Mouse (Mus musculus) midbrain, embryonic 12.5 days (tissue): ENCODE results near the gene Rbx1. TPM values are rescaled to one million over a fixed set of nuclear protein-coding genes. Genes with fewer than 3 reads are reported as not detected.
"Not testable (repeated sequence)": the region's sequence is repeated elsewhere in the genome, so short reads cannot be mapped to it uniquely, and the experiment has no call there.

Experiments used
- ATAC-seq: fragments of 200-750 bp; cut with Nextera tagmentation; 2 replicates; pipeline ENCODE4 v1.8.0; 2017; ENCODE audit warnings: low read depth, moderate TSS enrichment, moderate library complexity; ENCODE audit not compliant: low FRiP score
- H3K27ac ChIP-seq: fragments of 300-500 bp; sonication (generic); replicated peaks from 2 replicates; pipeline ENCODE4 v1.5.1; 2016; ENCODE audit warnings: mild to moderate bottlenecking
- H3K27me3 ChIP-seq: fragments of 300-500 bp; sonication (generic); 2 replicates; pipeline ENCODE4 v1.6.1; 2016; ENCODE audit warnings: mild to moderate bottlenecking
- H3K36me3 ChIP-seq: fragments of 300-500 bp; sonication (generic); 2 replicates; pipeline ENCODE4 v1.6.1; 2016
- H3K4me1 ChIP-seq: fragments of 300-500 bp; sonication (generic); 2 replicates; pipeline ENCODE4 v1.6.1; 2016
- H3K4me2 ChIP-seq: fragments of 300-500 bp; sonication (generic); replicated peaks from 2 replicates; pipeline ENCODE4 v1.6.1; 2016; ENCODE audit warnings: mild to moderate bottlenecking, moderate library complexity
- H3K4me3 ChIP-seq: fragments of 300-500 bp; sonication (generic); 2 replicates; pipeline ENCODE4 v1.5.1; 2016; ENCODE audit warnings: mild to moderate bottlenecking
- H3K9ac ChIP-seq: fragments of 300-500 bp; sonication (generic); replicated peaks from 2 replicates; pipeline ENCODE4 v1.6.1; 2016; ENCODE audit warnings: mild to moderate bottlenecking, moderate library complexity
- H3K9me3 ChIP-seq: fragments of 300-500 bp; sonication (generic); 2 replicates; pipeline ENCODE4 v1.6.1; 2016; ENCODE audit warnings: mild to moderate bottlenecking
- WGBS: fragments of 180-500 bp; shearing (Covaris S2); methylation state at CpG from one replicate; pipeline ENCODE4 v1.1.7; 2016; 5-methylcytosine and 5-hydroxymethylcytosine counted together
- polyA plus RNA-seq: library from polyadenylated mRNA; unstranded; fragments of >200 nt; fragmentation: Nextera tagmentation; extraction: Ambion mirVana; gene quantifications from 2 replicates; pipeline ENCODE4 v1.2.1, GENCODE M21; 2016

Rbx1 gene
- 493 and 541 TPM in 2 replicates for polyA plus RNA-seq

GRCm38 (mm10) chr15:81465901-81466737, at the start of gene Rbx1:
Rbx1 (plus strand) TSS chr15:81466296.
- H3K36me3 ChIP-seq, result peaks cover 22% of the 10 kb centered on the region
- H3K4me2 ChIP-seq, result peak within 1 kb of the TSS; percentile 69
- H3K27ac ChIP-seq, result peak within 1 kb of the TSS; percentile 83
- peak within 1 kb of the TSS; percentile 75 for H3K9ac ChIP-seq
- H3K9me3 ChIP-seq, result peaks cover 7% of the 10 kb centered on the region; the same call in 1 of the 2 replicates
- H3K4me1 ChIP-seq, result peaks cover 19% of the 10 kb centered on the region
- no peaks in the 10 kb centered on the region for H3K27me3 ChIP-seq
- peak; percentile 98 for ATAC-seq
- under 1% methylated on average over 59 of the region's 62 CpGs for WGBS
- peak within 1 kb of the TSS; percentile 69 for H3K4me3 ChIP-seq

- WGBS, result 6% methylated on average over 22 of the region's 22 CpGs
- H3K4me1 ChIP-seq, H3K9me3 ChIP-seq, H3K27ac ChIP-seq, H3K27me3 ChIP-seq, H3K36me3 ChIP-seq: not testable (repeated sequence)
- Histone ChIP-seq H3K4me2 (peak overlapping the region; percentile 45), H3K9ac (peak overlapping the region; percentile 24; the same call in 1 of the 2 replicates), H3K4me3 (0 out of 2 replicates have a peak overlapping the region, but pooled peaks have one; percentile 9)
- 0 out of 2 replicates have a peak, but pooled peaks have one; percentile 44 for ATAC-seq
Observed at GRCm38 (mm10) chr15:81416763-81417310, 49.3 kb upstream of the Rbx1 start.

GRCm38 (mm10) chr15:81418065-81418464, 48.0 kb upstream of the Rbx1 start:
- no peak overlapping the region for H3K4me3 ChIP-seq
- H3K9ac ChIP-seq, result no peak overlapping the region
- H3K4me1 ChIP-seq, result peaks cover 5% of the 10 kb centered on the region; the same call in 1 of the 2 replicates
- H3K9me3 ChIP-seq, result no peaks in the 10 kb centered on the region
- ATAC-seq, result no peak
- H3K4me2 ChIP-seq, result no peak overlapping the region
- H3K36me3 ChIP-seq, result no peaks in the 10 kb centered on the region
- H3K27ac ChIP-seq, result no peak overlapping the region
- WGBS, result 89% methylated on average over 4 of the region's 4 CpGs
- H3K27me3 ChIP-seq, result no peaks in the 10 kb centered on the region

GRCm38 (mm10) chr15:81421454-81421853, 44.6 kb upstream of the Rbx1 start:
- H3K27me3 ChIP-seq, result no peaks in the 10 kb centered on the region
- 66% methylated on average over 1 of the region's 1 CpGs for WGBS
- H3K4me1 ChIP-seq, result peaks cover 5% of the 10 kb centered on the region; the same call in 1 of the 2 replicates
- H3K4me3 ChIP-seq, result no peak overlapping the region
- no peak for ATAC-seq
- H3K36me3 ChIP-seq, result no peaks in the 10 kb centered on the region
- H3K9ac ChIP-seq, result no peak overlapping the region
- H3K27ac ChIP-seq, result no peak overlapping the region
- no peaks in the 10 kb centered on the region for H3K9me3 ChIP-seq
- no peak overlapping the region for H3K4me2 ChIP-seq

GRCm38 (mm10) chr15:81422156-81422681, 43.9 kb upstream of the Rbx1 start:
- ATAC-seq, result no peak
- Histone ChIP-seq H3K4me1 (no peaks in the 10 kb centered on the region), H3K4me2 (no peak overlapping the region), H3K36me3 (0 out of 2 replicates have a peak, but pooled peaks cover 2% of the 10 kb centered on the region), H3K4me3 (no peak overlapping the region), H3K27ac (0 out of 2 replicates have a peak overlapping the region, but pooled peaks have one; percentile 15), H3K9ac (no peak overlapping the region), H3K27me3 (no peaks in the 10 kb centered on the region), H3K9me3 (no peaks in the 10 kb centered on the region)
- WGBS, result 72% methylated on average over 7 of the region's 7 CpGs

GRCm38 (mm10) chr15:81425311-81425710, 40.8 kb upstream of the Rbx1 start:
- 73% methylated on average over 3 of the region's 3 CpGs for WGBS

GRCm38 (mm10) chr15:81427947-81428346, 38.1 kb upstream of the Rbx1 start:
- H3K27me3 ChIP-seq, result no peaks in the 10 kb centered on the region
- H3K27ac ChIP-seq, result no peak overlapping the region
- ATAC-seq, result no peak
- peaks cover 30% of the 10 kb centered on the region for H3K36me3 ChIP-seq
- no peak overlapping the region for H3K9ac ChIP-seq
- H3K4me2 ChIP-seq, result no peak overlapping the region
- no peaks in the 10 kb centered on the region for H3K4me1 ChIP-seq
- H3K4me3 ChIP-seq, result no peak overlapping the region
- H3K9me3 ChIP-seq, result no peaks in the 10 kb centered on the region
- 92% methylated on average over 2 of the region's 2 CpGs for WGBS

More at GRCm38 (mm10) chr15:81425311-81425710, 40.8 kb upstream of the Rbx1 start:
- H3K9ac ChIP-seq, result no peak overlapping the region
- no peak overlapping the region for H3K4me3 ChIP-seq
- no peaks in the 10 kb centered on the region for H3K9me3 ChIP-seq
- H3K36me3 ChIP-seq, result peaks cover 9% of the 10 kb centered on the region; the same call in 1 of the 2 replicates
- no peaks in the 10 kb centered on the region for H3K27me3 ChIP-seq
- H3K4me2 ChIP-seq, result no peak overlapping the region
- H3K4me1 ChIP-seq, result no peaks in the 10 kb centered on the region
- ATAC-seq, result no peak
- no peak overlapping the region for H3K27ac ChIP-seq

- Histone ChIP-seq H3K4me1 (no peaks in the 10 kb centered on the region), H3K9ac (no peak overlapping the region), H3K27ac (no peak overlapping the region), H3K4me3 (no peak overlapping the region), H3K36me3 (peaks cover 30% of the 10 kb centered on the region), H3K4me2 (no peak overlapping the region), H3K27me3 (no peaks in the 10 kb centered on the region), H3K9me3 (no peaks in the 10 kb centered on the region)
- 77% methylated on average over 1 of the region's 1 CpGs for WGBS
- no peak for ATAC-seq
Observed at GRCm38 (mm10) chr15:81431195-81431594, 34.9 kb upstream of the Rbx1 start.

- no peaks in the 10 kb centered on the region for H3K27me3 ChIP-seq
- ATAC-seq, result no peak
- H3K9ac ChIP-seq, result no peak overlapping the region
- no peaks in the 10 kb centered on the region for H3K9me3 ChIP-seq
- H3K36me3 ChIP-seq, result peaks cover 27% of the 10 kb centered on the region
- H3K4me3 ChIP-seq, result no peak overlapping the region
- H3K4me1 ChIP-seq, result no peaks in the 10 kb centered on the region
- no peak overlapping the region for H3K27ac ChIP-seq
- H3K4me2 ChIP-seq, result no peak overlapping the region
- WGBS, result 94% methylated on average over 1 of the region's 1 CpGs
Observed at GRCm38 (mm10) chr15:81438345-81438744, 27.8 kb upstream of the Rbx1 start.

- Histone ChIP-seq H3K9ac (no peak overlapping the region), H3K4me1 (no peaks in the 10 kb centered on the region), H3K9me3 (no peaks in the 10 kb centered on the region), H3K27ac (no peak overlapping the region), H3K4me3 (no peak overlapping the region), H3K27me3 (no peaks in the 10 kb centered on the region), H3K4me2 (no peak overlapping the region), H3K36me3 (peaks cover 27% of the 10 kb centered on the region)
- ATAC-seq, result no peak
Observed at GRCm38 (mm10) chr15:81439236-81439635, 26.9 kb upstream of the Rbx1 start.

GRCm38 (mm10) chr15:81448463-81448862, 17.6 kb upstream of the Rbx1 start:
- Histone ChIP-seq H3K4me2 (no peak overlapping the region), H3K27ac (no peak overlapping the region), H3K27me3 (no peaks in the 10 kb centered on the region), H3K4me1 (no peaks in the 10 kb centered on the region), H3K36me3 (peaks cover 24% of the 10 kb centered on the region), H3K9ac (no peak overlapping the region), H3K9me3 (no peaks in the 10 kb centered on the region), H3K4me3 (no peak overlapping the region)
- 49% methylated on average over 3 of the region's 3 CpGs for WGBS
- ATAC-seq, result no peak

GRCm38 (mm10) chr15:81461523-81461922, 4.6 kb upstream of the Rbx1 start:
- Histone ChIP-seq H3K4me1 (peaks cover 7% of the 10 kb centered on the region; the same call in 1 of the 2 replicates), H3K36me3 (0 out of 2 replicates have a peak, but pooled peaks cover 16% of the 10 kb centered on the region), H3K9ac (no peak overlapping the region), H3K27me3 (no peaks in the 10 kb centered on the region), H3K27ac (no peak overlapping the region), H3K4me2 (no peak overlapping the region), H3K4me3 (no peak overlapping the region), H3K9me3 (peaks cover 7% of the 10 kb centered on the region; the same call in 1 of the 2 replicates)
- WGBS, result 79% methylated on average over 7 of the region's 7 CpGs
- ATAC-seq, result no peak
